Mouse (Mus musculus) embryonic facial prominence, embryonic 14.5 days (tissue): ENCODE measurements around the gene Necab3. TPM values are rescaled to one million over a fixed set of nuclear protein-coding genes. Genes with fewer than 3 reads are reported as not detected.

Experiments
- ATAC-seq: fragments of 200-750 bp; cut with Nextera tagmentation; 2 replicates; pipeline ENCODE4 v1.8.0; 2017; ENCODE audit warnings: low read depth, moderate number of reproducible peaks, moderate TSS enrichment
- DNase-seq: peaks from one replicate; pipeline ENCODE4 v3.0.0-alpha.2; 2015; ENCODE audit warnings: low spot score
- H3K27ac ChIP-seq: fragments of 300-500 bp; sonication (generic); replicated peaks from 2 replicates; pipeline ENCODE4 v1.5.1; 2014; ENCODE audit warnings: low read depth, mild to moderate bottlenecking, low read length, moderate library complexity
- H3K27me3 ChIP-seq: fragments of 300-500 bp; sonication (generic); replicated peaks from 2 replicates; pipeline ENCODE4 v1.6.1; 2014; ENCODE audit warnings: low read length; ENCODE audit not compliant: control insufficient read depth, insufficient read depth
- H3K36me3 ChIP-seq: fragments of 300-500 bp; sonication (generic); 2 replicates; pipeline ENCODE4 v1.6.1; 2014; ENCODE audit warnings: low read length, mixed read lengths; ENCODE audit not compliant: control insufficient read depth, insufficient read depth
- H3K4me1 ChIP-seq: fragments of 300-500 bp; sonication (generic); 2 replicates; pipeline ENCODE4 v1.6.1; 2014; ENCODE audit warnings: antibody characterized with exemption, low read length; ENCODE audit not compliant: control insufficient read depth, insufficient read depth
- H3K4me2 ChIP-seq: fragments of 300-500 bp; sonication (generic); 2 replicates; pipeline ENCODE4 v1.6.1; 2014; ENCODE audit warnings: low read depth, mild to moderate bottlenecking, low read length, moderate library complexity, mixed read lengths
- H3K4me3 ChIP-seq: fragments of 300-500 bp; sonication (generic); 2 replicates; pipeline ENCODE4 v1.5.1; 2014; ENCODE audit warnings: low read depth, mild to moderate bottlenecking, low read length
- H3K9ac ChIP-seq: fragments of 300-500 bp; sonication (generic); 2 replicates; pipeline ENCODE4 v1.6.1; 2014; ENCODE audit warnings: low read depth, mild to moderate bottlenecking, low read length, moderate library complexity, mixed read lengths
- H3K9me3 ChIP-seq: fragments of 300-500 bp; sonication (generic); 2 replicates; pipeline ENCODE4 v1.6.1; 2016; ENCODE audit warnings: low read length; ENCODE audit not compliant: control insufficient read depth
- WGBS: fragments of 180-500 bp; shearing (Covaris S2); extraction: QIAGEN DNeasy Blood & Tissue Kit; methylation state at CpG from one replicate; pipeline ENCODE4 v1.1.7; 2014; 5-methylcytosine and 5-hydroxymethylcytosine counted together
- polyA plus RNA-seq: library from polyadenylated mRNA; unstranded; fragments of >200 nt; fragmentation: Nextera tagmentation; extraction: Ambion mirVana; gene quantifications from 2 replicates; pipeline ENCODE4 v1.2.1, GENCODE M21; 2014

Necab3 gene
- polyA plus RNA-seq, 1 experiment from 2014 or later: 2.4 TPM

- Histone ChIP-seq H3K4me1 (no peaks in the 10 kb centered on the region), H3K4me3 (no peak overlapping the region), H3K27me3 (no peaks in the 10 kb centered on the region), H3K27ac (no peak overlapping the region), H3K9ac (no peak overlapping the region), H3K9me3 (no peaks in the 10 kb centered on the region), H3K4me2 (no peak overlapping the region), H3K36me3 (peaks cover 34% of the 10 kb centered on the region)
- 92% methylated on average over 3 of the region's 3 CpGs for WGBS
- ATAC-seq (no peak), DNase-seq (no peak)
Observed at GRCm38 (mm10) chr2:154500758-154501157, 57.9 kb downstream of the Necab3 start.

DNA sequence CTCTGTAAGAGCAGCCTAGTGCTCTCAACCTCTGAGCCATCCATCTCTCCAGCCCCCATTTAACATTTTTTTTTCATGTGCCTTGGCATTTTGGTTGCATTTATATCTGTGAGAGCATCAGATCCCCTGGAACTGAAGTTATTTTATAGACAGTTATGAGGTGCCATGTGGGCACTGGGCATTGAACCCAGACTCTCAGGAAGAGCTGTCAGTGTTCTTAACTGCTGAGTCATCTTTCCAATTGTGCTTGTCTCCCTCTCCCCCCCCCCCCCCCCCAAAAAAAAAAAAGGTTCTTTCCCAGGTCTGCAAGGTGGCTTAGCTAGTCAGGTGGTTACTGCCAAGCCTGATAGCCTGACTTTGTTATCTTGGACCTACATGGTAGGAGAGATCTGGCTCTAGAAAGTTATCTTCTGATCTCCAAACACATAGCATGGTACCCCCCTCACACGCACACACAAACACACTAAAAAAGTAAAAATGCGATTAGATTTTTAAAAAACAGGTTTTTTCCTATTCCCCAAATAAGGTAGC lies 58.9 kb downstream of the Necab3 start:
- DNase-seq: no peak
- Histone ChIP-seq H3K27ac (no peak overlapping the region), H3K4me2 (no peak overlapping the region), H3K4me3 (no peak overlapping the region), H3K27me3 (no peaks in the 10 kb centered on the region), H3K4me1 (no peaks in the 10 kb centered on the region), H3K9me3 (no peaks in the 10 kb centered on the region), H3K36me3 (peaks cover 26% of the 10 kb centered on the region), H3K9ac (no peak overlapping the region)
- ATAC-seq: no peak
- 93% methylated on average over 2 of the region's 2 CpGs for WGBS

DNA sequence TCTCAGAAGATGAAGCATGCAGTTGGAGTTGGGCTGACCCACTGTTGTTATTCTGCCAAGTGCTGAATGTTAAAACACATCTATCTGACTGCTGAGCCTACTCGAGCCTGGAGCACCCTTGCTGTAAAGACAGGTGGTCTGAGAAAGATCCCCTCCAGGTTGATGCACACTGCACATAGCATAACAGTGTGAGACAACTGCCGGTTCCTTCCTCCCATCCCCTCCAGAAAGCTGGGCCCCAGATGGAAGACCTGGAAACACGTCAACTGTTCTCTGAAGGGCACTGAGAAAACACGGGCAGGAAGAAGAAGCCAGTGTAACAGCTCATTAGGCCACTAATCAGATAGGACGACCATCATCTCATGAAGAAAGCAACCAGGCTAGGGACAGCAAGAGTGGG lies 60.1 kb downstream of the Necab3 start:
- WGBS: 49% methylated on average over 5 of the region's 5 CpGs
- no peak overlapping the region for H3K4me3 ChIP-seq
- no peak overlapping the region for H3K4me2 ChIP-seq
- no peak overlapping the region for H3K27ac ChIP-seq
- DNase-seq: no peak
- H3K36me3 ChIP-seq: peaks cover 22% of the 10 kb centered on the region; the same call in 1 of the 2 replicates
- no peaks in the 10 kb centered on the region for H3K4me1 ChIP-seq
- H3K9ac ChIP-seq: no peak overlapping the region
- H3K27me3 ChIP-seq: no peaks in the 10 kb centered on the region
- H3K9me3 ChIP-seq: no peaks in the 10 kb centered on the region
- no peak for ATAC-seq

- Histone ChIP-seq H3K4me2 (no peak overlapping the region), H3K4me3 (no peak overlapping the region), H3K27me3 (no peaks in the 10 kb centered on the region), H3K4me1 (peaks cover 12% of the 10 kb centered on the region), H3K27ac (no peak overlapping the region), H3K9ac (no peak overlapping the region), H3K9me3 (no peaks in the 10 kb centered on the region), H3K36me3 (0 out of 2 replicates have a peak, but pooled peaks cover 4% of the 10 kb centered on the region)
- 91% methylated on average over 4 of the region's 4 CpGs for WGBS
- no peak for DNase-seq
- ATAC-seq: no peak
Observed at GRCm38 (mm10) chr2:154495021-154495420, 63.7 kb downstream of the Necab3 start.

Other genes starting within 250 kb of the Necab3 start
- 16.4 and 24.1 TPM in 2 replicates for gene Cdk5rap1, start 185.9 kb downstream of the Necab3 start, polyA plus RNA-seq
- 8.6 and 10.4 TPM in 2 replicates for gene Snta1, start 150.8 kb downstream of the Necab3 start, polyA plus RNA-seq
- gene Cbfa2t2, start 122.4 kb downstream of the Necab3 start, polyA plus RNA-seq: 31.3 and 31.5 TPM in 2 replicates
- gene 1700003F12Rik, start 11.8 kb downstream of the Necab3 start, polyA plus RNA-seq: 0.63 and 0.78 TPM in 2 replicates
- gene Actl10, start 7.1 kb downstream of the Necab3 start, polyA plus RNA-seq: not detected in 2 replicates
- 8.8 and 10.5 TPM in 2 replicates for gene E2f1, start 11.0 kb upstream of the Necab3 start, polyA plus RNA-seq
- gene Pxmp4, start 44.8 kb upstream of the Necab3 start, polyA plus RNA-seq: 24.1 and 26.9 TPM in 2 replicates
- gene Zfp341, start 54.4 kb upstream of the Necab3 start, polyA plus RNA-seq: 1.2 TPM in 2 replicates
- gene 4930519P11Rik, start 54.5 kb upstream of the Necab3 start, polyA plus RNA-seq: 0.77 TPM in 1 of 2 replicates, not detected in the other
- 21.2 and 21.9 TPM in 2 replicates for gene Chmp4b, start 92.8 kb upstream of the Necab3 start, polyA plus RNA-seq
- not detected in 2 replicates for gene Gm14214, start 211.1 kb upstream of the Necab3 start, polyA plus RNA-seq
- gene Raly, start 232.2 kb upstream of the Necab3 start, polyA plus RNA-seq: 54.5 and 72.8 TPM in 2 replicates
- gene a, start 232.5 kb upstream of the Necab3 start, polyA plus RNA-seq: 5.3 and 6.0 TPM in 2 replicates